Mouse (Mus musculus) liver, embryonic 18 days (tissue): ENCODE measurements around the gene Slc5a4b. TPM values are rescaled to one million over a fixed set of nuclear protein-coding genes. Genes with fewer than 3 reads are reported as not detected.

Experiments used
- polyA plus RNA-seq: library from polyadenylated mRNA; depleted of rRNA; stranded (reverse); fragments of >200 nt; gene quantifications from 2 replicates; pipeline ENCODE4 v1.2.3, GENCODE M21; 2012; rRNA removed

Gene Slc5a4b
- 0.01 TPM in 1 of 2 replicates, not detected in the other for polyA plus RNA-seq

DNA sequence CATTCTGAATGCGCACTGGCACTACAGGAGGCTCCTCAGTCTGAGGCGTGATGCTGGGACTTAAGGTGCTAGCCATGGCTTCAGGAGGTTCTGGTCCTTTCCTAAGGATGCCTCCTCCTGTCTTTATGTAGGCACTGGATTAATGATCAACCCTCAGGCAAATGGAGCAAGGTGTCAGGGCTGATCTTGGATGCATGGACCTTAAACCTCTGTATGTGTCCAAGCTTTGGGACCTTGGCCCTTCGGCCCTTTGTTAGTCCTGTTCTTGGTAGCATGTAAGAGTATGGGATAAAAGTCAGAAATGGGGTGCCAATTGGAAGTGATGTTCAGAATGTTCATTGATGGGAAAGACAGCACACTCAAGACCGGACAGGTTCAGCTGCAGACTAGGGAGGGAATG lies at the start of gene Slc5a4b:
TSS of gene Slc5a4b (minus strand) at position 101 of the 400 bp plus-strand sequence.

DNA sequence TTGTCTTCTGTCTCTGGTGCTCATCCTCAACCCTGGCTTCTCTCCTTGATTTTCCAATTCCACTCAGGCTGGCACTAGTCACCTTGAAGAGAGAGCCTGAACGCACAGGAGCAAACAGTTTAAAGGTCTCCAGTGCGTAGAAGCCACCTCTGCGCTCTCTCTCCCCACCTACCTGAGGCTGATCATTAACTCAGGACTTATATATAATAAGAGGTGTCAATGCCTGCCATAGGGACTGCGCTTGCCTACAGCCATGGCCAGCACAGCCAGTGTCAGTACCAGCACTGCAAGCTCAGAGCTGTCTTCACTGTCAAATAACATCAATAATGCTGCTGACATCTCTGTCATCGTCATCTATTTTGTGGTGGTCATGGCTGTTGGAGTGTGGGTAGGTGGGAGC lies 36.5 kb upstream of the Slc5a4b start, which contains the start of gene Slc5a4a:
TSS of gene Slc5a4a (plus strand) at position 174 of the 400 bp plus-strand sequence.

DNA sequence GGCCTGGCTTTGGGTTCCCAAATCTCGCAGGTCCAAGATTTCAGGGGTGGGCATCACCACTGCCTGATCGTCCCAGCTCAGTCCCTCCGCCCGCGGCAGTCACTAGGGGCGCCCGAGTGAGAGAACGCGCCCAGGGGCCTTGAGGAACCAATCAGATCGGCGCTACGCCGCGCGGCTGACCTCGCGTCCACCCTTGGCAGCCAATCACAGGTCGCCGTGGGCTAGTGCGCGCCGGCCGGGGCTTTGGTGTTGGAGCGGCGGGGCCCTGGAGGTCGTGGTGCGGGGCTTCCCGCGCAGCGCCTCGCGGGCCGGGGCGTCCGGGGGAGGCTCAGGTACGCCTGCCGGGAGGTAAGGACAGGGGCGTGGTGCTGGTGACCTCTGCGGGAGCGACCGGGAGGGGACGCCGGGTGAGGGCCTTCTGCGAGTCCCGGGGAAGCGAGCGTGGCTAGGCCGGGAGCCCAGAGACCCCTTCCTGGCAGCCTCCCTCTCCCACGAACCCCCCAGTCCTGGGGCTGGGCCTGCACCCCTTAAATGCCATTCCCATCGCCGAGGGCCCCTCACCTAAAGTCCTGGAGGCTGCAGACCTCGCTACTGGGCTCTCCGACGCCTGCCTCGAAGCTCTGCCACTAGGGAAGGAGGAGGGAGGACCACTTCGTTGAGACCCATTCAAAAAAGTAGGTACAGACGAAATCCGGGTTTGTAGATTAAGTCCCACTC lies 78.2 kb downstream of the Slc5a4b start, which contains the start of gene Zfp280b:
TSS of gene Zfp280b (plus strand) at position 249 of the 717 bp plus-strand sequence.

Other genes starting within 250 kb of the Slc5a4b start
- 0.78 and 1.6 TPM in 2 replicates for gene Derl3, start 217.5 kb downstream of the Slc5a4b start, polyA plus RNA-seq
- gene Smarcb1, start 189.3 kb downstream of the Slc5a4b start, polyA plus RNA-seq = 16.7 and 17.9 TPM in 2 replicates
- 218 and 226 TPM in 2 replicates for gene Chchd10, start 177.8 kb downstream of the Slc5a4b start, polyA plus RNA-seq
- 1.7 and 2.3 TPM in 2 replicates for gene Mmp11, start 174.5 kb downstream of the Slc5a4b start, polyA plus RNA-seq
- 13.6 and 15.6 TPM in 2 replicates for gene Gm867, start 170.3 kb downstream of the Slc5a4b start, polyA plus RNA-seq
- gene Vpreb3, start 167.9 kb downstream of the Slc5a4b start, polyA plus RNA-seq = 24.5 and 38.1 TPM in 2 replicates
- 0.23 and 0.24 TPM in 2 replicates for gene Gm5134, start 156.4 kb downstream of the Slc5a4b start, polyA plus RNA-seq
- 5.5 and 5.6 TPM in 2 replicates for gene Zfp280b, start 78.3 kb downstream of the Slc5a4b start, polyA plus RNA-seq
- 0.01 and 0.04 TPM in 2 replicates for gene Slc5a4a, start 36.5 kb upstream of the Slc5a4b start, polyA plus RNA-seq
- gene Prmt2, start 126.9 kb upstream of the Slc5a4b start, polyA plus RNA-seq = 3.7 and 4.1 TPM in 2 replicates
- 0.31 and 0.58 TPM in 2 replicates for gene S100b, start 142.9 kb upstream of the Slc5a4b start, polyA plus RNA-seq
- 2.3 and 2.4 TPM in 2 replicates for gene Dip2a, start 234.3 kb upstream of the Slc5a4b start, polyA plus RNA-seq